Mouse (Mus musculus) adrenal gland, postnatal 36 days (tissue): ENCODE measurements around the gene Srarp. TPM values are rescaled to one million over a fixed set of nuclear protein-coding genes. Genes with fewer than 3 reads are reported as not detected.

Source experiments
- DNase-seq, 2 experiments: peaks; one replicate each; pipeline ENCODE4 v3.0.0; 2021; ENCODE audit warnings: mixed read lengths in 1 of 2
- total RNA-seq, 2 experiments: library from RNA; stranded (reverse); gene quantifications; 2 replicates each; pipeline ENCODE4 v1.2.3; 2021

Gene Srarp
- total RNA-seq, 2 experiments from 2014 or later = not detected

DNA sequence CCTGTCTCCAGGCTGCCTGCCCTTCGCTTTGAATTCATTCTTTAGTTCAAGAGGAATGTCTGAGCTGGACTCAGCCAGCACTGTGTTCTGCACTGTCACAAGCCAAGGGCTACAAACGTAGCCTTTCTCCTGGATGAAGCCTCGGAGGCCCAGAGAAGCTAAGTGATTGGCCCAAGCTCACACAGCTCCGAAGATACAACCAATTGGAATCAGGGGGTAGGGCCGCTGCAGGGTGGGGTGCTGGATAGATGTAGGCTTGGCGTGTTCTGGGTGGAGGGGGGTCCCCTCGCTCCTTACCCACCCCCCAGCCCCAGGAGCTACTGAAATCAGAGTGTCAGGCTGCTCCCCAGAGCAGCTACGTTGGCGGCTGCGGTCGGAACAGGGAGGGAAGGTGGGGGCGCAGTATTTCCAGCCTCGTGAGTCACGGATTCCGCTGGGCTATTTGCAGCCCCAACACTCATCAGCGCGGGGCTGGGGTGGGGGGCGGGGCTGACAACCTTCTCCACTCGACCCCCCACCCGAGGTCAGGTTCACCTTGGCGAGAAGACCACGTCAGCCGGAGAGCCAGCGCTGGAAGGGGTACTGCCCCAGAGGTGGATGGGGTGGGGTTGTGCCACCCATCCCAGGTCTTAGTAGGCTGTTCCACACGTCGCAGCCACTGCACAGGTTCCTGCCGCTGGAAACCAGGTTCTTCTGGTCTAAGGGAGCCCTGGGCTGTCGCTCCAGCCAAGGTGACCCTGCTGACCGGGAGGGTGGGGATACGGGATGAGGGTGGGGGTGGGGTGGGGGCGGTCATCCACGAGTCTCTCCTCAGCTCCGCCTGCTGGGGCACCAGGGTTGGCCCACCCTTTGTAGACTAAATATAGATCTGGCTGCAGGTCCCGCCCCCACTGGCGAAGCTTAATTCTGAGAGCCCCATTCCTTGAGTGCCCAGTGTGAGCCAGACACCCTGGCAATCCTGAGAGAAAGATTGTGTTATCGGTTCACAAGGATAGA, 10.1 kb downstream of the Srarp start:
- peak; percentile 46 to 59 for DNase-seq

DNA sequence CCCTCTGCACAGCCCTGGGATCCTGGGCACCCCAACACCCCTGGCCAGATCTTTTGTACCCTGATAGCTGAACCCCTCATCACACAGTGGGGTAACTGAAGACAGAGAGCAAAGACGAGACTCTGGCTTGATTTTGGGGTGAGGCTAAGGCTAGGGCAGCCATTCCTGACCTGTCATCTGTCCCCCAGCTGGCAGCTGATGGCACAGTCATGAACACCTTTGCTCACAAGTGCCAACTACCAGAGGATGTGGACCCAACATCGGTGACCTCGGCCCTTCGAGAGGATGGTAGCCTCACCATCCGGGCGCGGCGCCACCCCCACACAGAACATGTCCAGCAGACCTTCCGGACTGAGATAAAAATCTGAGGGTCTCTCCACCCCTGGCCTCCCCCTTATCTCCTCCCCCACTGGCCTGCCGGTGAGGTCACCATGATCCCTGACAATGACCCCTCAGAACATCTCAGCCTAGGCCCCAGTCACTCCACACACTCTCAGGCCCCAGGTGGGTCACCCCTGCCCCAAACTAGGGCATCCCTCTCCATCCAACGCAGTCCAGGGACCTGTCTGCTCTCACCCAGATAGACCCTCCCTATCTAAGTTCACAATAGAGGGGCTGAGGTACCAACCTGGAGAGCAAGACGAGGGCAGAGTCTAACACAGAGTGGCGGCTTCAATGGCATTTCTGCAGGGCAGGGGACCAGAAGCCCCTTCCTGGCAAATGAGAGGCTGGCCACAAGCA, 12.0 kb downstream of the Srarp start:
- no peak for DNase-seq

DNA sequence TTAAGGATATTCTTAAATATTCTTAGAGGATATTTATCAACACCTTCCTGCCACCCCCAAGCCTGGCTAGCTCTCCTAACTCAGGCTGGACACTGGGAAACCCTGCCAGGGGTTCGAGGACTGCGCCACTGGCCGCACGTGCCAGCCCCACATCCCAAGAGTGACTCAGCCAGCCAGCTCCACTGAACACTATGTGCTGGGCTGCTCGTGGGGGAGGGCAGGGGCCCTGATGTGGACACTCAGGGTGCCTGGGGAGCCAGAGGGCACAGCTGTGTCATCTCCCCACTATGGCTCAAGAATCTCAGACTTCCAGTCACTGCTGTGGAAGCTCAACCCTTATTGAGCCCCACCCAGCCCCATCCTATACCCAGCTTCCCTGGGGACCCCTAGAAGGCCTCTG, 12.6 kb downstream of the Srarp start:
- DNase-seq = peak in 1 of 2 experiments; percentile 63

DNA sequence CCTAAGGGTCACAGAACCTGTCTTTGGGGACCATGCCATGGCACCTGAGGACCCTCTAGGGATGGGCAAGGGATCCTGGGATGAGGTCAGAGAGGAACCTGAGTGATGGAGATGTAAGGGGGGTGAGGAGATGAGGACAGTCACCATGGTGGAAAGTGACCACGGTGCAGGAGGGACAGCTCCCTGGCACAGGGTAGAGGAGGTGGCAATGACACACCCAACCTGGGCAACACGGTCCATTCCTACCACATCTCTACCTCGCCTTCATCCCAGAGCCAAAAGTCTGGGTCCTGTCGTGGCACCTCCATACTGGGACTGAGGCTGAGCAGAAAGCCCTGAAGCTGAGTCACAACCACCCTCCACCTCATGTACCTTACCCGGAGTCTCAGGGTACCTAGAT, 13.1 kb downstream of the Srarp start:
- no peak for DNase-seq

DNA sequence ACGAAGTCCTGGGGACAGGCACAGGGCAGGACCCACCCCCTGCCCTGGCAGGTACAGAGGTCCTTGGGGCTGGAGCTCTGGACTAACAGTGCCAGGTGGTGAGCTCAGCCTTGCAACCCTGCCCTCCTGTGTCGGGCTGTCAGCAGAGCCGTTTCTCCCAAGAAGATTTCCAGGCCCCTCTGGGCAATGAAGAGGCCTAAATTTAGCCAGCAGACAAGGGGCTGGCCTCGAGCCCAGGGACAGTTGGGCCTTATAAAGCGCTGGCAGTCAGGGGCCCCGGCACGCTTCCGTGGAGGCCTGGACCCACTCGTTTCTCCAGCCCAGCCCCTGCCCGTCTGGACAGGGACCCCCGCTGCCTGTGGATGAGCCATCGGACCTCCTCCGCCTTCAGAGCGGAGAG, 14.5 kb downstream of the Srarp start:
- DNase-seq = peak; percentile 44 to 49

DNA sequence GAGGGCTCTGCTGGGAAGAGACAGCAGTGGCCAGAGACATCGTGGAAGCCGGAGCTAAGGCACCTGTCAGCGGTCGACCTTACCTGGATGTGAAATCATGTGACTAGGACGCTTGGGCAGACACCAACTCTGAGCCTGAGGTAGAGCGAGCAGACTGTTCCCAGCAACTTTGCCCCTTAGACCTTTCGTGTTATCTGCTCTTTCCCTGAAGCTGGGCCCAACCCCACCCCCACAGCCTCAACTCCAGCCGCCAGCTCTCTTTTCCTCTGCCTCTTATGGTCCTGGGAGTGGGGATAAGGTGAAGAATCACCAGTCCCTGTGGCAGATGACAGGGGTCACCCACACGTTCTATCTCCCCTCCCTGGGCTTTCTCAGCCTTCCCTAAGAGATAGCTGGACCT, 15.0 kb downstream of the Srarp start:
- DNase-seq = no peak

DNA sequence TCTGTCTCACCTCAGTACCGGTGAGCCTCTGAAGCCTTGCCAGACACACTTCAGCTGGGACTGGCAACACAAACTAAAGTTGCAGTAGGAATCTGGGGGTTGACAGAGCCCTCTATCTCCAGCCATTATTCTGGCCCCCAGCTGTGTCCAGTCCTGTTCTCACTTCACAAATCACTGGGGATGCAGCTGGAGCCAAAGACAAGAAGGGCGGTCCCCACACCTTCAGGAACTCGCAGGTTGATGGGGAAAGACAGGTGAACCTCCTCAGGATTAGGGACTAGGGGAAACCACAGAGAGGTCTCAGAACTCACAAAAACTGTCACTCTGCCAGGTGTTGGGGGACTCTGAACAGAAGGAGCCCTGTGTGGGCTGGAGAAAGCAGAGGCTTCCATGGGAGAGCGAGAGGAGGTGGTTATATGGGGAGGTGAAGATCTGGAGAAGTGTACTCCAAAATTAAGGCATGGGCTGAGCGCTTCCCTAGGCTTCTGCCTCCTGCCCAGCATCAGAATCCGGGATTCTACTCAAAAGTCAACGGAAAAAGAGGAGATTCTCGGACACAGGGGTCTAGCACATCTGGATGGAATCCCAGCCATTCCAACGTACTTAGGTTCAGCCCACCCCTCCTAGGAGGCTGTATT, 15.6 kb downstream of the Srarp start, which contains the start of gene Hspb7:
Hspb7 (plus strand) TSS at position 588 of the 638 bp plus-strand sequence.
- DNase-seq = no peak

DNA sequence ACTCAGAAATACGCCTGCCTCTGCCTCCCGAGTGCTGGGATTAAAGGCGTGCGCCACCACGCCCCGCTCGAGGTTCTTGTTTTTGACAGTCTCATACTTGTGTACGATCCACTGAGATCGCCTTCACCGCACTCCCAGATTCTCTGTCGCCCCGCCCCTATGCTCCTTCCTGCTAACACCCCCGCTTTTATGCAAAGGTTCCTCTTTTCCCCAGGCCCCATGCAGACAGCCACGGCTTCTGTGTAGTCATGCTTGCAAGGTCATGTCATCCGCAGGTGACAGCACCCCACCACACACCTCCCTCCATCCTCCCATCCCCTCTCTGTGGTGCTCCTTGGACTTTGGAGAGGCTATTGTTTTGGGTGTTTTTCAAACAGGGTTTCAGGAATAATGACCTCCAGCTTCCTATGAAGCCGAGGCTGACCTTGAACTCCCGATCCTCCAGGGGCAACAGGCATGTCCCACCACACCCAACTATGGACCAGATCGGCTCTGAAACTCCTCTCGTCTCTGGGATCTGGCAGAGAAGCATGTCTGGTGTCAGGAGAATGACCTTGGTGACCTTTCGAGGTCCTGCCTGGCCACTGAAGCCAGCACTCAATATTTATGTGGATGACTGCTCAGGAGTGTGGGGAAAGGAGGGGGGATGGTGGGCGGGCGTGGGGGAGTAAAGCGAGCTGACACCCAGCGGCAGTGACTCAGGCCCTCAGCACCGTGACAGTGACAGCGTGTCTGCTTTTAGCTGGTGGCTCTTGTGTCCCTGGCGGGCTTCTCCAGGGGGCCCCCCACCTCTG, 16.3 kb downstream of the Srarp start:
- peak; percentile 56 to 57 for DNase-seq

DNA sequence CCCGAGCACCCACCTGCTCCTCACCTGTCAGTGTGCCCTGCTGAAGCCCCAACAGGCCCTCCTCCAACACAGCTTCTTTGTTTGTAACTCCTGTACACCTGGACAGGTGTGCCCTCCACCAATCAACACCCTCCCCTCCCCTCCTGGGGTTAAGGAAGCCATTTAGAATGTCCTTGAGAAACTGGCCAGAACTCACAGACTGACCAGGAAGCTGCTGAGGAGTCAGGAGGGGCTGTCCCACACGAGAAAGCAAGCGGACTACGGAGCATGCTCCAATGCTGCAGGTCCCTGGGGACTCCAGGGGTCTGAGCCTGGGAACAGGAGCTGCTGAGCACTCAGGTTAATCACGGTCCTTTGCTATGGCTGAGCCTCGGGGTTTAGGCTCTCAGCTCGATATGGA, 20.0 kb downstream of the Srarp start, which contains the start of gene Clcnkb:
Clcnkb (minus strand) TSS at position 91 of the 400 bp plus-strand sequence.
- DNase-seq = no peak

DNA sequence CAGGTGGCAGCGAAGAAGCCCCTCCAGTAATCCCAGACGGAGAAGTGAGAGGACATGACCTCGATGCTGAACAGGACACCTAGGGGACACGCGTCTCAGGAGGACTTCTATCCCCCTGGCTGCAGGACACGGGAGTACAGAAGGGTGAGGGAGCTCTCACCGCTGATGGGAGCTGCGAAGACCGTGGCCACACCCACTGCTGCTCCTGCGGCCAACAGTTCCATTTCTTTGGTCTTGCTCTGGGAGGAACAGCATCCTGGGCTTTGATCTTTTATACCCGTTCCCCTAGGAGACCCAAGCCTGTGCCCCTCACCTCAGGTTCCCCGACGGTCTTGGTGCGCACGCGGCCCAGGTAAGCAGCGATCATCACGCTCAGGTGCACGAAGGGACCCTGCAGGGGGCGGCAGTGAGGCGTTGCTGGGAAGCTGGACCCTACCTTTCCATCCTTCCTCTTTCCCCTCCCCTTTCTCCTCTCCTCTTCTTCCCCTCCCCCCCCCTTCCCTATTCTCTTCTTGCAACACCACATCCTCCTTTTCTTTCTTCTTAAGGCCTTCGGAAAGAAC, 24.4 kb downstream of the Srarp start:
- DNase-seq = no peak

DNA sequence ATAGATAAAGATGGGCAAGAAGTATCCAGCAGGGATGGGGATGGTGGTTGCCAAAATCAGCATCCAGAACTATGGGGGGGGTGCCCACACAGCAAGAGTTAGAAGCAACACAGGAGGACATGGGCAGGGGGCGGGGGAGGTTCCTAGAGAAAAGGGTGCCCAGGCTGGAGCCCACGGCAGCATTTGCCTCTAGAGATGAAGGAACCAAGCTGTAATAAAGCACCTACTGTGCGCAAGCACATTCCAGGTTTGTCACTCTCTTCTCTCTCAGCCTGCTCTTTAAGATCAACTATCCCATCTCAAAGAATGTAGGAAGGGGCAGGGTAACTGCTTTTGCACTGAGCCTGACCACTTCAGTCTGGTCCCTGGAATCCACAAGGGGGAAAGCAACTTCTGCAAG, 27.3 kb downstream of the Srarp start:
- DNase-seq = no peak

DNA sequence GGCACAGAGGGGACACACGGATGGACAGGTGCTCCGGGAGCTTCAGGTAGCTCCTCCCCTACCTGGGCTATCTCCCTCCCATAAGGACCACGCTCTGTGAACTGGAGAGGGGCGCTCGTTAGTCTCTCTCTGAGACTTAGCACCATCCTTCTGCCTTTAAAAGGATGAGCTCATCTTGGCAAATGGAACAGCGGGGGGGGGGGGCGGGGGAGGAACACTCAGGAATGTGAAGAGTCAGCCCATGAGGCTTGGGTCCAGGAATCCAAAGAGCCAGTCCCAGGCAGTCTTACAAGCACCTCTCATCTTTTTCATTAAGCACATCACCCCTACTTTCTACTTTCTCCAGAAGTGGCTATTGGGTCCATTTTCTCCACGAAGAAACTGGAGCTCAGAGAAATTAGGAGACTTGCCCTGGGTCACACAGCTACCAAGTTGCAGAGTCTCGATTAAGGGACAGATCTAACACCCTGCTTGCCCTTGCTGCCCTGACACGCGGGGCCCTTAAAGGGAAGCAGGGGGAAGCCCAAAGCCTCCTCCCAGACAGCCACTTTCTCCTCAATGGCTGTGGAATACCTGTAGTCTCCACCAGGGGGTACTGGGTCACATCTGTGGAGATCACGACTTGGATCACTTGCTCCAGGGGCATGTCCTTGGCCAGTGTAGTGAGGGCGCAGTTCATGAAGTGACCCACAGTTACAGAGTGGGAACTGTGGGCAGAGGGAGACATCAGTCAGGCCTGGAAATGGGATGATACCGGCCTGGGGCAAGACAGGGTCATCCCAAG, 29.2 kb downstream of the Srarp start:
- peak; percentile 53 to 64 for DNase-seq

DNA sequence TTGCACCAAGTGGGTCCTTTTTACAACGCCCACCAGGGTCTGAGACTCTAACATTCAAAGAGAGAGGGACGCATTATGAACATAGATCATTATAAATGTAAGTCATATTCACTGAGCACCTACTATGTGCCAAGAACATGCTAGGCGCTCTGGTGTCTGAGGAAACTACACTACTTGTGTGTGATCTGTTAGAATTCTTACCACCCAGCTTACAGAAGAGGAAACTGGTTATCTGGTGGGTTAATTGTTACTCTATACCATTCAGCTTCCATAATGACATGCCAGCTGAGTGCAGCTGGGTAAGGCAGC, 30.6 kb downstream of the Srarp start:
- no peak for DNase-seq

DNA sequence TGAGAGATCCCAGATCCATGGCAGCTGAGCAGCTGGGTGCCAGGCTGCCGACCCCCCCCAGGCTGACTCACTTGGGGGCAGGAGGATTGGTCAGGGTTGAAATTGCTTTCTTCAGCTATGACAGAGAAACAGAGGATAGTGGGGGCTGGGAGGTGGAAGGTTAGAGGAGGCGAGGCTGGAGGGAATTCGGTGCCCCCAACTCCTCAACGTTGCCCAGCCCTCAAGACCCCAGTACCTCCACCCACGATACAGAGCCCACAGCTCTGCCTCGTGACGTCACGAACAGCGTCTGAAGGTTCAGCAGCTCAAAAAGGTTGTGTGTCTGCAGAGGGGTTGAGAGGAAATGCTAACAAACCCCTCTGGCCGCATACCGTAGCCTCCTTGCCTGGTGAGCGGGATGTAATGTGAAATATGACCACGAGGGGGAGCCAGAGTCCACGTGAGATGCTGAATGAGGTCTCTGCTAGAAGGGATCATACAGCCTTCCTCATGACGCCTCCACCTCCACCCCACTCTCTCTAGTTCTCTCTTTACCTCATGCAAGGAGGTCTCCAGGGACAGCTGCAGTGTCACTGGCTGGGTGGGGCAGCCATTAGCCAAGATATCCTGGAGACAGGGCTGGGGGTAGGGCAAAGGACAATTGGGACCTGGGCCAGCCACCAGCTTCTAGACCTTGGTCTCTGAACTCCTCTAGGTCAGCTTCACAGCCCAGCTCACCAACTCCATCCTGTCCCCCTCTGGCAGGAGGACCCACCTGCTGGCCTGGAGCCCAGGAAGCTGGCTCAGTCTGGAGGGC, 31.2 kb downstream of the Srarp start:
- peak; percentile 86 to 87 for DNase-seq

DNA sequence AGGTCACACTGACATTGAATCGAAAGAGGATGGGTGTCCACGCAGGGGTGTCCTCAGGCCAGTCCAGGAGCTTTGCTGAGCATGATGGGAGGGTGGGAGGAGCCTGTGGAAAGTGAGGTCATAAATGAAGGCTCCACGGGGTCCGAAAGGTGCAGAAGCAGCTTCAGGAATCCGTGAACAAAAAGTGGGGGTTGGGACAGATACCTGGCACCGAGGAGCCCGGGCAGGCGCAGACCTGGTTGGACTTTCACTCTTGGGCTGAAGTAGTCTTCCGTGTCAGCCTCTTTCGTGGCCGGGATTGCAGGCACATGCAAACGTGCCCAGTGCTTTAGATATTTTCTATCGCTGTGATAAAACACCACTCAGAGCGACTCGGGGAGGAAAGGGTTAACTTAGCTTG, 35.7 kb downstream of the Srarp start:
- DNase-seq = no peak

DNA sequence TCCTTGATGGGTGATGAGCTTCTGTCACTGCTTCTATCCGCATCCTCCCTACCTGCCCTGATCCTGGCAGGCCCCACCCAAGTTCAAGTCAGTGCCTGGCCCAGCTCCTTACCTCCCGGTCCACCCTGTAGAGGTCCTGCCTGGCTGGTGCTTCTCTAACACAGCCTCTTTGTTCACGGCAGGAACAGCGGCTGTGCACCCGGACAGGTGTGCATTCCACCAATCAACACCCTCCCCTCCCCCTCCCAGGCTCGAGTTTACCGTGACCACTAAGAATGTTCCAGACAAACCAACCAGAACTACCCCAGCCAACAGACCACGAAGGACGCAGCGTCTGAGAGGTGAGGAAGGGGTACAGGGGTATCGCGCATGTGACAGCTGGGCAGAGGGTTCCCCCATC, 37.4 kb downstream of the Srarp start, which contains the start of gene Clcnka:
Clcnka (minus strand) TSS at position 180 of the 400 bp plus-strand sequence.
- DNase-seq = no peak

DNA sequence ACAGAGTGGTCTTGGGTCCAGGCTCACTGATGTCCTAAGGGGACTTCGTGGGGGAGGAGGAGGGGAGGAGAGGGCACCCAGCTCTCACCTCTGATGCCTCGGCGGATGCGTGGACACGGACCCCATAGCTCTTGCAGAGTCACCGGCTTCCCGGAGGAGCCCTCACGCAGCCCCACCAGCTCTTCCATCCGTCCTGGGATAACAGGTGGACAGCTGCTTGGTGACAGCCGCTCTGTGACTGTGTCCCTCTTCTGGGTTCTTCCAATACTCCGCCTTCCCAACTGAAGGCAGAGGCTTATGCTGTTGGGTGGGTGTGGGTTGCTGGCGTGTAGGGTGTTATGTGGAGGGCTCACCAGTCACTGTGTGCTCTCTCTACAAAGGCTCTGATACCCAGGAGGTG, 38.0 kb downstream of the Srarp start:
- DNase-seq = no peak

DNA sequence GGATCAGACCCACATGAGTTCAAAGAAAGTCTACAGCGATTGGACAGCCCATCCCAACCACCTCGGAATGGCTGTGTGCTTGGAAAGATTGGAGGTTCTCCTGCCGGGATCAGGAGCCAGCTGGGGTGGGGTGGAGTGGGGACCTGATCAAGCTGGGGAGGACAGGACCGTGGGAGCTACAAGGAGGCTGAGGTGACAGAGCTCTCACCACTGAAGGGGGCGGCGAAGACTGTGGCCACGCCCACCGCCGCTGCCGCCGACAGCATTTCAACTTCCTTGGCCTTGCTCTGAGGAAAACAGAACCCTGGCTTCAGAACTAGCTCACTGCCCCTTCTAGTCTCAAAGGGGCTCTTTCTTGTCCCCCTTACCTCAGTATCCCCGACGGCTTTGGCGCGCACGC, 41.2 kb downstream of the Srarp start:
- DNase-seq = no peak

DNA sequence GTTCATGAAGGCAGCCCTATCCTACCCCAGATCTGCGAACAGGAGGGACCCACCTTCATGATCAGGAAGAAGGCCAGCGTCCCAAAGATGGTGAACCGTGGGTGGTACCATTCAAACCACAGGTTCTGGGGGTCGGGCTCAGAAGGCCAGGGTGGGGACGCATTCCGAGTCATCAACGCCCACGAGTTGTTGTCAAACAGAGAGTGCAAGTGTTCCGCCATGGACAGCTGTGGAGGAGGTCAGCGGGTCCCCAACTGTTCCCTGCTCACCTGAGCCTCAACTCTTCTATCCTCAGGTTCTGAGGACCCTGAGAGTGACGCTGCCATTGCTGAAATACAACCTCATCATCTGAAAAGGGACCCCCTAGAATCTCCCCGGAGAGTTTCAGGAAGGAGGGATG, 44.6 kb downstream of the Srarp start:
- DNase-seq = no peak
